Mouse (Mus musculus) urinary bladder, adult 18-20 months (tissue): Measurements from ENCODE around the gene A26c2.

Source experiments
- DNase-seq, 2 experiments: peaks; one replicate each; pipeline ENCODE4 v3.0.0; 2022; ENCODE audit warnings: low spot score in 2 of 2, mixed read lengths in 2 of 2

Gene A26c2

DNA sequence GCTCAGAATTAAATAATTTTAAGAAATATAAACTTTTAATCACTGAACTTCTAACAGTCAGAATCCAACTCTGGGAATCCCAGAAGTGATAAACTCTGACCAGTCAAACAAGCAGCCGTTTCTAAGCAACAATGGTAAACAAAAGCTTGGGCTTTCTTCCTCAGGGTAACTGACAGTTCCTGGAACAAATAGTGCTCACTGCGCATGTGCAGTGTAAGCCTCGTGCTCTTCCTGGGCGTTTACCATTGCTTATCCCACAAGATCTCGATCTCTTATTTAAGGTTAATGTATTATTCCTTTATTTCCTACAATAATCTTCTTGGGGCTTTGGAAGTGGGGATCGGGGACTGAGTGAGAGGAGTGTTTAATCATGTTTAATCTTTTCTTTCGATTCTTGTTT, at the start of gene A26c2:
Gene A26c2, minus strand, starts transcription at position 101 of the 400 bp plus-strand sequence.
- no peak for DNase-seq

DNA sequence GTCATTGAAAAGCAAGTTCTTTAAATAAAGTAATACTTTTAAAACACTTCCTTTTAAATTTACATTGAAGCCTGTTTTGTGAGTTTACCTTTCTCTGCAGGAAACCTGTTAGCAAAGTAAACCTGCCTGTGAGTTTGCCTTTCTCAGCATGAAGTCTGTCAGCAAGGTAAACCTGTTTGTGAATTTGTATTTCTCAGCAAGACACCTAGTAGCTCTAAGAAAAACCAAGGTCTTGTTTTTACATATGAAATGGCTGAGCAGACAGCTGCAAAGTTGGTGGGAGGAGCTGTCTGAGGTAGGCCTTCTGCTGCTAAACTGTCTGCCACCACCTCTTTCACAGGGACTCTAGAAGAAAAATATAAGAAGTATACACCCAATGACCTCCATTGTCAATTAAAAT, 28.0 kb upstream of the A26c2 start:
- DNase-seq = no peak
